ENCODE assay signal across 20 mouse cellular contexts in genomic region chr8:117894861-117895260, GRCm38 (mm10).
A peak's percentile ranks its signal among the peaks of the same experiment; 100 is the strongest.
DNase-seq lines count a peak whose midpoint lies in the region; TF ChIP-seq lines count a peak whose summit lies in the region.
"Had no signal": no experiment of that assay in that cellular context is flagged by ENCODE, and none has a peak within 500 bp of the region (broad histone marks: within the 10 kb centered on the region; RNA-seq: fewer than 3 reads in every experiment).

No protein-coding gene starts in this region.

- TF ChIP-seq EP300 in ES-Bruce4 (IDR thresholded peaks at IDR 0.05; ENCODE audit: insufficient read depth, low read depth, low read length), result 0 out of 2 replicates have a peak, but pooled peaks have one; percentile 37

- H3K27ac ChIP-seq in ES-Bruce4 (ENCODE audit: insufficient read depth, low read length) (no peak overlapping the region), ES-E14 (ENCODE audit: insufficient read depth, low read depth, low read length, poor library complexity, severe bottlenecking) (no peak overlapping the region)
- H3K27ac ChIP-seq: embryonic facial prominence, embryonic 10.5 days; embryonic facial prominence, embryonic 12.5 days; forebrain, embryonic 13.5 days; forebrain, embryonic 15.5 days had no signal

- H3K9ac ChIP-seq in ES-Bruce4 (ENCODE audit: low read depth, poor library complexity, severe bottlenecking), result no peak overlapping the region
- H3K9ac ChIP-seq in ES-E14 (ENCODE audit: insufficient read depth, low read depth, low read length, poor library complexity, severe bottlenecking), result no peak overlapping the region
- H3K9ac ChIP-seq: embryonic facial prominence, embryonic 12.5 days; forebrain, embryonic 13.5 days; forebrain, embryonic 15.5 days; forebrain, postnatal 0 days had no signal

- TF ChIP-seq POLR2A in ES-Bruce4 (IDR thresholded peaks at IDR 0.05; ENCODE audit: insufficient read depth, low read length), result no peak

- in situ Hi-C loops in ES-E14 (cut with MboI; ENCODE audit: low sequenced_read_pairs in 2 of 2, unreplicated experiment in 2 of 2), result no loop called here

- TF ChIP-seq CTCF in ES-Bruce4 (IDR thresholded peaks at IDR 0.05; ENCODE audit: low read depth, low read length), result no peak

- H3K36me3 ChIP-seq in ES-Bruce4 (ENCODE audit: control insufficient read depth, insufficient read depth, low read length, poor library complexity, severe bottlenecking), result no peaks in the 10 kb centered on the region
- H3K36me3 ChIP-seq in ES-E14 (ENCODE audit: control insufficient read depth, insufficient read depth, low read length, poor library complexity, severe bottlenecking), result no peaks in the 10 kb centered on the region
- H3K36me3 ChIP-seq: embryonic facial prominence, embryonic 10.5 days; embryonic facial prominence, embryonic 12.5 days; forebrain, embryonic 15.5 days had no signal

- no peaks in the 10 kb centered on the region for H3K27me3 ChIP-seq in ES-Bruce4 (ENCODE audit: control insufficient read depth, insufficient read depth, low read length, poor library complexity, severe bottlenecking)
- H3K27me3 ChIP-seq: embryonic facial prominence, embryonic 12.5 days; forebrain, embryonic 13.5 days; forebrain, embryonic 15.5 days had no signal

- no peaks in the 10 kb centered on the region for H3K9me3 ChIP-seq in ES-Bruce4 (replicated peaks; ENCODE audit: control insufficient read depth, insufficient read depth, low read length, poor library complexity, severe bottlenecking)
- no peaks in the 10 kb centered on the region for H3K9me3 ChIP-seq in ES-E14 (ENCODE audit: control insufficient read depth, insufficient read depth, low read depth, low read length)
- H3K9me3 ChIP-seq: embryonic facial prominence, embryonic 10.5 days; embryonic facial prominence, embryonic 12.5 days; forebrain, embryonic 13.5 days; forebrain, embryonic 15.5 days had no signal

- H3K4me3 ChIP-seq in ES-Bruce4 (ENCODE audit: low read depth, low read length) (no peak overlapping the region), ES-E14 (ENCODE audit: insufficient read depth in 1 of 2, low read depth in 1 of 2, low read length in 2 of 2, poor library complexity in 1 of 2, severe bottlenecking in 1 of 2) (no peak overlapping the region)
- H3K4me3 ChIP-seq: embryonic facial prominence, embryonic 10.5 days; embryonic facial prominence, embryonic 12.5 days; forebrain, embryonic 13.5 days; forebrain, embryonic 15.5 days had no signal

- DNase-seq in ES-E14 (ENCODE audit: low read depth, low spot score) (peak; percentile 64), WW6 (ENCODE audit: low read depth, low spot score) (peak; percentile 46)
- DNase-seq in testis, postnatal 10 days (ENCODE audit: low spot score), result no peak
- no peak for DNase-seq in ovary, postnatal 14 days (ENCODE audit: low spot score)
- no peak for DNase-seq in layer of hippocampus, adult 11-12 months (ENCODE audit: low spot score)
- DNase-seq: adrenal gland, adult 8-10 months; adrenal gland, postnatal 14 days; adrenal gland, postnatal 36 days; B cell, adult 2 months; cerebellum, adult 11-12 months; cerebellum, adult 2 months; cerebellum, adult 9-10 months; cerebellum, postnatal 10 days; cerebellum, postnatal 25 days; forebrain, postnatal 0 days had no signal

- H3K4me1 ChIP-seq in ES-Bruce4 (ENCODE audit: control insufficient read depth, insufficient read depth, low read length), result peaks cover 4% of the 10 kb centered on the region
- peaks cover 0 to 8% of the 10 kb centered on the region in 2 experiments; a peak in 2 of 4 replicates for H3K4me1 ChIP-seq in ES-E14 (ENCODE audit: control insufficient read depth in 2 of 2, insufficient read depth in 2 of 2, low read length in 2 of 2, poor library complexity in 1 of 2)
- H3K4me1 ChIP-seq: embryonic facial prominence, embryonic 10.5 days; embryonic facial prominence, embryonic 12.5 days; forebrain, embryonic 15.5 days had no signal

TF ChIP-seq in ES-E14, 5 proteins besides CTCF, POLR2A, EP300 and RAD21:
- TF ChIP-seq ZC3H11A (IDR thresholded peaks at IDR 0.05; ENCODE audit: borderline replicate concordance, low read depth, low read length), result no peak
- no peak for TF ChIP-seq MAFK (IDR thresholded peaks at IDR 0.05; ENCODE audit: insufficient read depth, low read depth, low read length)
- no peak for TF ChIP-seq ZNF384 (IDR thresholded peaks at IDR 0.05; ENCODE audit: low read depth, low read length)
- no peak for TF ChIP-seq CHD2 (IDR thresholded peaks at IDR 0.05; ENCODE audit: low read depth, low read length)
- TF ChIP-seq HCFC1 (IDR thresholded peaks at IDR 0.05; ENCODE audit: borderline replicate concordance, insufficient read depth, low read length), result no peak

Comparison
In these comparisons a context has a peak if more than half of its experiments do, and no peak if none do; other contexts are left out.
1. DNase-seq: peak in ES-E14 (single experiment) and WW6 (single experiment); none in testis, postnatal 10 days (single experiment), ovary, postnatal 14 days (single experiment) and layer of hippocampus, adult 11-12 months (single experiment).